Mouse (Mus musculus): ENCODE data around the gene Mvb12b.

GRCm38 (mm10) chr2:33840483-33840882 lies 47.3 kb downstream of the Mvb12b start:
- TF ChIP-seq GATA1 (IDR thresholded peaks at IDR 0.05; ENCODE audit: borderline replicate concordance, low read length) (no peak), FLI1 (IDR thresholded peaks at IDR 0.05; ENCODE audit: low read length) (no peak)

Data from megakaryocyte, embryonic 14.5 days (primary cell).